Mouse (Mus musculus) CD4-positive, CD25-positive, alpha-beta regulatory T cell, adult 4 months (primary cell): ENCODE measurements around the gene Lat. TPM values are rescaled to one million over a fixed set of nuclear protein-coding genes. Genes with fewer than 3 reads are reported as not detected.

ENCODE experiments used
- ATAC-seq: one replicate; pipeline ENCODE4 v1.8.0; 2017
- polyA plus RNA-seq, 2 experiments: library from polyadenylated mRNA; unstranded; fragments of 100-300 nt; shearing (Covaris generic); gene quantifications; one replicate each; pipeline ENCODE4 v1.2.1; 2017

The Lat gene
- polyA plus RNA-seq, 2 experiments from 2014 or later: 947 to 1,259 TPM

DNA sequence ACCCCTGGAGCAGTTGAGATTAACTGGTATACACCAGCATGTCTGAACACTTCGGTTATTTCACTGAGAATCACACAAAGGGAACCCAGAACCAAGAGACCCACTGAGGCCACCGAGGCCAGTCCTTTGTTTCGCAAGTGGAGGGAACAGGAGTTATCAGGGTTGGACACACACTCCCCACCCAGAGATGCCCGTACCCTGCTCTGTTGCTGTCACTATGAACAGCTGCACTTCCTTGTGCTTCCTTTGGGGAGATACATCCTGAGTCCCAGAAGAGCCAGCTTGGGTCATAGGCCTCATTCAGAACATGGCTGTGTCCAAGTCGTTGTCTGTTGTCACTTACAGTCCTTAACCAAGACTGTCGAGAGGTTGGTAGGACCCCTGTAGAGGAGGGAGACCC, 6.3 kb downstream of the Lat start:
- ATAC-seq: no peak

DNA sequence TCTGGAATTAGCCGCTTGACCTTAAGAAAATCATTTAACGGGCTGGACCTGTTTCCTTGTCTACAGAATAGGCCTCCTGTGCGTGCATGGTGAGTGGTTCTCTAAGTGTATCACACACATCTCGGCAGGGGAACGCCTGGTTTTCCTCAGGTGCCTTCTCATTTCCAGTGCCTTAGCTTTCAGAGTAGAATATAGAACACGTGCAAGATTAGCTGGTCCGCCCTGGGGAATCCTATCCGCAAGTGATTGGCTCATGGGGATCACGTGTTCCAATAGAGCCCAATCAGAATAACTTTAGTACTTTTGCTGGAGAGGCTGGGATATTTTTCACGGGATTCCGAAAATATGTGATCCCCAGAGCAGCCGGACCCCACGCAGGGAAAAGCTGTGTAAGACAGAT, 10.3 kb downstream of the Lat start:
- ATAC-seq: no peak

DNA sequence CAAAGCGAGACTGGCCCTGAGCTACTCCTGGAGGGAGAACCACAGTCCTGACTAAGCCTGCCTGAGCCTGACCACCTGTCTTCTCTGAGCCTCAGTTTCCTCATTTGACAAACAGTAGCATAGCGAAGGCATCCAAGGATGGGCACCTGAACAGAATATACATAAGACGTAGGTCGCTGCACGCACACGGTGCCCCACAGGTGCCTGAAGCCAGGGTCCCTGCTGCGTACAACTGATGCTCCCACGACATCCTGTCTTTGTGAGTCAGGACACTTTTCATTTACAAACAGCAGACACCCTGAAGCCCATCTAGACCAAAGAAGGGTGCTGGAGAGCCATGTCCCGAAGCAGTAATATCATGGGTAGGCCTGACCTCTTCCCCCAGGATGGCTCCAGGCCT, 11.0 kb downstream of the Lat start:
- ATAC-seq: peak; percentile 44

DNA sequence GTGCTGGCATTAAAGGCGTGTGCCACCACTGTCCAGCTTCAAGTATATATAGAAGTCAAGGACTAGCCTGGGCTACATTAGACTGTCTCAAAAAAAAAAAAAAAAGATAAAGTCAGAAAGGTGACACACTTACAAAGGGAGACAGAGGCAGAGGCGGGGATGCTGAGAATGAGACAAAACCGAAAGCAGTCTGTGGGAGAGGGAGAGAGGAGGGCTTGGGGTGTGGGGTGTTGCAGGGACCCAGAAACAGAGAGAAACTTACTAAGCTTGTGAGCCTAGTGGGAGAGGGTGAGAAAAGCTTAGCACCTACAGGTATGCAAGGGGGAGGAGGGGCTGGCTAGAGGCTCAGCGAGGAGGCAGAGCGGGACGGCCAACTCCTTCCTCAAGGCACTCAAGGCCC, 11.5 kb downstream of the Lat start:
- ATAC-seq: peak; percentile 54

DNA sequence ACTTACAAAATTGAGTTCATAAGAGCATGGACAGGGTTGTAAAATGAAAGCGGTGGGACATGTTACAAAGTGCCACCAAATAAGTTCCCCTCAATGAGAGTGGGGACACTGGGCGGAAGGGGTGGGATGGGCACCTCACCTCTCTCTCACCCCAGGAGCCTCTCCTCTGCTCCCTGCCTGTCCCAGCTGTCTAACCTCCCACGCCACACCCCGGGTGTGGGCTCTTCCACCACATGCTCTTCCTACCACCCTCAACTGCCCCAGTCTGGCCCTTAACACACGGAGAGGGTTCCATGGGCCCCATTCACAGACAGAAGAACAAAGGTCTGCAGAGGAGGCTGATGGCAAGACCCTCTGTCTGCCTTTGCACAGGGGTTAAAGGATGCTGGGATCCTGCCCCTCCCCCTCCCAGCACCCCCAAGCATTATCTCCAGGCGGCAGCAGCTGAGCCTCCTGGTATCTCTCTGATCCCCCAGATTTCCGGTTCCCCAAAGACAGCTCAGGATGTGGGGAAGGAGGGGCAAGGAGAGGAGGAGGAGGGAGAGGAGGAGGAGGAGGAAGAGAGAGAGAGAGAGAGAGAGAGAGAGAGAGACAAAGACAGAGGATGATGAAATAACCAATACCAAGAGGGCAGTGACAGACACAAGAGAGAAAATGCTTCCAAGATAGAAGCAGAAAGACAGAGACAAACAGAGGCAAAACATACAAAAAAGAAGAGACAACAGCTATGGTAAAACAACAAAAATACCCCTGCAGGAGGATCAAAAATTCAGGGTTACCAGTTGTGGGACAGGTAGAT, 12.4 kb downstream of the Lat start:
- peak; percentile 25 for ATAC-seq

DNA sequence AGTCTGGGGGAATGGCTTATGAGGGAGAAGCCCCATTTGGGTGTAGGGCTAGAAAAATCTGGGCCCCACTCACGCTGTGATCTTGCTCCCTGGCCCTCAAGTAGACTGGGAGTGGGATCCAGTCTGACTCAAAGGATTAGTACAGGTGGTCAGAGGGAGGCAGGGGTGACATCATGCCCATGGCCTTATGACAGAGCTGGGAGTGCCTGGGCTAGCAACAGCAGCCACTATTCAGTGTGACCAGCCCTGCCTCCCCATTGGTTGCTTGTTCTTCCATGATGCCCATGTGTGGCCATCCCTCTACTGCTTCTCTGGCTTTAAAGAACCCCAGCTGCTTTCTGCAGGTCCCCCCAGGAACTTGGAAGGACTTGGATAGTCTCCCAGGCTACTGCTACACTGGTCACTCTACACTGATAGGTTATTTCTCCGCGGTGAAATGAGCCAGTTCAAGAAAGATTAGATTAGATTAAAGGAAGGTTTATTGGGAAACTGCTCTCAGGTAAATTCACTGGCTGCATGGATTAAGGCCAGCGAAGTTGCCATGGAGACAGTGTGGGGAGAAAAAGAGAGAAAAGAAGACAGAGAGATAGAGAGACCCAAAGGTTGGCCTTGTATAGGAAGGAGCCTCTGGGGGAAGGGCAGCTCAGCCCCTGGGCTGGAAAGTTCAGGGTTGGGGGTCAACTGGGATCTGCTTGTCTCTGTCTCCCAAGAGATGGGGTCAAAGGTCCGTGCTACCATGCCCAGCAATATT, 13.3 kb downstream of the Lat start:
- no peak for ATAC-seq

DNA sequence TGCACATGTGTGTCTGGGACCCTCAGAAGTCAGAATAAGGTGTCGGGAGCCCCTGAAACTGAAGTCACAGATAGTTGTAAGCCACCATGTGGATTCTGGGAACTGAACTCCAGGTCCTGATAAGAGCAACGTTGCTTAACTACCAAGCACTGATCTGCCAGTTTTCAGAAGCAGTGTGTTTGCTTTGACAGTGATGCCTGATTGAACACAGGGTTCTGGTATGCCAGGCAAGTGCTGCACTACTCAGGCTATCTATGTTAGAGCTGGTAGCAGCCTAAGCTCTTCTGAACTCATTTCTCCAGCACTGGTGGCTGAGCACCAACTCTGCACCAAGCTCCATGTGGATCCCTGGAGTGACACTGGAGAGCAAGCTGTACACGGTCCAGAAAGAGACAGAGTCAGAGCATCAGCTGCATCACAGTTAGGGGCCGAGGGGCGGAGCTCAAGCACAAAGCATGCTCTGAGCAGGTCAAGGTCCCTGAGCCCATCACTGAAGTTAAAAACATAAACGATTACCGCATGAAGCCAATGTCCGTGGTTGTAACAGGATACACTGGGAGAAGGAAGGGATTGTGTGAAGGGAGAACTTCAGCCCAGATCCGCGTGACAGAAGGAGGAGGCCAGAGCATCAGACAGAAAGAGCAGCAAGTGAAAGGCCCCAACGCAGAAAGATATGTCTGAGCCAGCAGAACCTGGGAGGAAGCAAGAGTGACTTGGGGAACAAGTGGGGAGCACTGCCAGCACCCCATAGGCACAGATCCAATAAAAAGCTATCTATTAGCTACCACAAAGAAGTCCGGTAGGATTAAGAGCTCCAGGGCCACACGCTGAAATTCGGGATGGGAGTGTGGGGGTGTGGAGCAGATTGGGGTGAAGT, 14.4 kb downstream of the Lat start:
- ATAC-seq: no peak

DNA sequence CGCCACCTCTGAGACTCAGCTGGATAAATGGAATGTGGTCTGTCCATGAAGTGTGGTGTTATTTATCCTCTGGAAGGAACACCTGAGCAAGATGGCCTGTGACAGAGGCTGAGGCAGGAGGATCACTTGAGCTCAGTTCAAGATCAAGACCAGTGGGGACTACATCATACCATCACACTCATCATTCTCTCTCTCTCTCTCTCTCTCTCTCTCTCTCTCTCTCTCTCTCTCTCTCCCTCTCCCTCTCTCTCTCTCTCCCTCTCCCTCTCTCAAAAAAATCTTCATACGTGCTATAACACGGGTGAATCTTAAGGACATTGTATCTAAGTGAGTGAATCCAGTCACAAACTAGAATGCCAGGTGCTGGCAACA, 15.4 kb downstream of the Lat start:
- ATAC-seq: no peak

DNA sequence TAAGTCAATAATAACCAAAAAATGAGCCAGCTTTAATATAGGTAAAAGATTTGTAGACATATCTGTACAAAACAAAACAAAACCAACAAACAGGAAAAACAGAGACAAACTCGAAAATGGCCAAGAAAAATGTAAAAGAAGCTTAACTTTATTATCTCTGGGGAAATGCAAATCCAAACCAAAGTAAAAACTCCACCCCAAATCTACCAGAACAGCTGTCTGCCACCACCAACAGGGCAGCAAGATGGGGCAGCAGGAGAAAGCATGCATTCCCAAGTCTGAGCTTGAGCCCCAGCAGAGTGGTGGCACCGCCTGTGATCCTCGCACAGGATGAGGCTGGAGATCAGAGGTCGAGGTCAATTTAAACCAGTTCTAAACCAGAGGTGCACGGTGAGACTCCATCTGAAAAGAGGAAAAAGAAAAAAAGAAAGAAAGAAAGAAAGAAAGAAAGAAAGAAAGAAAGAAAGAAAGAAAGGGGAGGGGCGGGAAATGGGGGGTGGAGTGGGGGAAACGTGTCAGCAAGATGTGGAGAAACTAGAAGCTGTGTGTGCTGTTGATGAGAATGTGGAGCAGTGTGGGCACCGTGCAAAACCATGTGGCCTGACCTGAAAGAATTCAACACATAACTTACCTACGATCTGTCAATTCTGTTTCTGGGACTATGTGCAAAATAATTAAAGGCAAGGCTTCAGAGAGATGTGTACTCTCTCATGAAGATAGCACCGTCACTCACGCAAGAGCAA, 15.9 kb downstream of the Lat start:
- no peak for ATAC-seq

DNA sequence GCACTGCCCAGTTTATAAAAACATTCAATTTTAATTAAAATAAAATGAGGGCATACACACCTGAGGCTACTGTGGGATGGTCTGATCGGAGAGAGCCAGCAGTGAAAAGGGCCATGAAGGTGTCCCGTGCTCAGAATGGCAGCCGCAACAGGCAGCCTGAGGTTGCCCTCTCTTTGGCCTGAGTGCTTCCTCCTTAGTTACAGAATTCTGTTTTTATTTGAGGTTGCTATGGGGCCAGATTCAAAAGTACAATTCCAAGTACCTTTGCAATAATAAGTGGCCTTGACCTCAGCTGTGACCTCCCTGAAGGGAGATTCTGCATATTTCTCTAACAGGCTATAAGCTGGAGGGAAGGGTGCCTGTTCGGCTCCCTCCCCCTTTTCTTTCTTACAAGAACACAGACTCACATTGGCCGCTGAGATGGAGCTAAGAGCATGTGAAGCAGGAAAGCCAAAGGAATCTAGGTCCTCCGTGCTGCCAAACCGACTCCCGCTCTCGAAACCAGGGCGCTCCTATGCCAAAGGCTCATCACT, 17.9 kb downstream of the Lat start:
- ATAC-seq: no peak

DNA sequence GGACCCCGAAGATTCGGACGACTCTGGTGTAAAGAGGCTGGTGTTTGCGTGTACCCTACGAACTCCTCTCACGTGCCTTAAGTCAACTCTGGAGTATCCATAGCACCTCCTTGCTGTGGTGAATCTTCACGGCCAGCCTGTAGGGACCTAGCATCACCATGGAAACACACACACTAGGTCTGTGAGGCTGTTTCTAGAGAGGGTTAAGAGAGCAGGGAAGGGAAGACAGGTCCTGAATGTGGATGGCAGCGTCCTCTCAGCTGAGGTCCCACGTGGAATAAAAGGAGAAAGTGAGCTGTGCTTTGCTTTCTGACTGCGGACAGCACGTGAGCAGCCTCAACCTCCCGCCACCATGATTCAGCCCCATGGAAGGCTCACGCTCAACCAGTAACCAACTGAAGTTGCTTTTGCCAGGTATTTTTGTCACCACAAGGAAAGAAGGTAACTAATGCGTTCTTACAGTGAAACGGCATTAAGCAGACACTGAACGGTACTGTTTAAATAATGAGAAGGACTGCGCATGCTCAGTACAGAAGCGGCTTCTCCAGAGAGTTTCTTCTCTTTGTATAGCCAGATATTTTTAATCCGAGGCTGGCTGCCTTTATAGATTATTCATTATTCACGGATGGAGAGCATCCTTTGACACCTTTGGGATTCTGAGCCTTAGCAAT, 18.5 kb downstream of the Lat start:
- ATAC-seq: no peak

DNA sequence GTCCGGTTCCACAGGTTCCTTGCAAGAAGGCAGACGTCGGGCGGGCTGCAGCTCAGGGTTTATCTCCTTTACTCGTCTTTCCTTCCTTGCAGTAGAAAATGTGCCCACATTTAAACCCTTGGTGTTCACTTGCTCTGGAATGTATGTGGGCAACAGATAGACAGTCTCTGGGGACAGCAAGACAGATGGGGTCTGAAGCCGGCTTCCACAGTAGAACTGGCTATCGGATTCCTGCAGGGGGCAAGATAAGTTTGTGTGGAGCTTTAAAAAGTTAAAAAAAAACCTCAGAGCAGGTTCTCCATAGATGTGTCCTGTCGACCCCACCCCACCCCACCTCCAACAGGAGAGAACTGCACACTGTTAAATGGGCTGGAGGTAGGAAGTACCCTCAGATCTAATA, 21.1 kb downstream of the Lat start:
- no peak for ATAC-seq

DNA sequence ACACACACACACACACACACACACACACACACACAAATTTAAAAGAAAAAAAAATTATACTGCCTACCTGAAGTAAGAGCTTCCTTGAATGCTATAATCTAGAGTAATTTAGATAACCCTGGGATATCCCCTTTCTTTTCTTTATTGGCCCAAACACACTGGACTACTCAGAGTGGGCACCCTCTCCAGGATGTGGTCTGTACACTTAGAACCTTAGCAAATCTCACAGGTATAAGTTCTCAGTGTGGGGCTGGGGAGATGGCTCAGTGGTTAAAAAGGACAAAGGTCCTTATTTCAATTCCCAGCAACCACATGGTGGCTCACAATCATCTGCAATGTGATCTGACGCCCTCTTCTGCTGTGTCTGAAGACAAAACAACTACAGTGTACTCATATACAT, 22.3 kb downstream of the Lat start:
- ATAC-seq: peak; percentile 56

DNA sequence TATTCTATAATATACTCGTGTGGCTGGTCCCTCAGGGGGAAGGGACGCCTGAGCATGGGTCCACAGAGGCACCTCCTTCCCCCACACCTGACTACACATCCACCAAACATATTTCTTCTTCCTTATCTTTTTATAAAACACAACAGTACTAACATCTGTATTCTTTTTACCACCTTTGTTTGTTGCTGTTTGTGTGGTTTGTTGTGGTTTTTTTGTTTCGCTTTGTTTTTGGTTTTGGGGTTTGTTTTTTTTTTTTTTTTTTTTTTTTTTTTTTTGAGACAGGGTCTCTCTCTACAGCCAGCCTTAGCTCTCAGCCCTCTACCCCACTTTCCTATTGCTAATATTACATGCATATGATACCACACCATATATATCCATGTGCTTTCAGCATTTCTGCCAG, 23.4 kb downstream of the Lat start:
- ATAC-seq: no peak

DNA sequence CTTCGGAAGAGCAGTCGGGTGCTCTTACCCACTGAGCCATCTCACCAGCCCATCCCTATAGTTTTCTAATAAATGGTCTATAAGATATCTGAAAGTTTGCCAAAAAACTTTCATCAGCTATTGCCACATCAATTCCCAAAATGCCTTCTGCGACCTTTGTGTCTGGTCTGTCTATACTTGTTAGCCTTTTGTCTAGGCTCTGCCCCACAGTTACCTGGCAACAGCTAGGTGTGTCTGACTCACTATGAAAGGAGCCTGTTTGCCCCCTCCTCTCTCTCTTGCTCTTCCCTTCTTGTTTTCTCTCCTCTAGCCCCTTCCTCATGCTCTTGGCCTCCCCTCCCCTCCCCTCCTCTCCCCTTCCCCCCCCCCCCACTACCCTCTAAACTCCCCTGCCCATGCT, 23.8 kb downstream of the Lat start:
- ATAC-seq: no peak

DNA sequence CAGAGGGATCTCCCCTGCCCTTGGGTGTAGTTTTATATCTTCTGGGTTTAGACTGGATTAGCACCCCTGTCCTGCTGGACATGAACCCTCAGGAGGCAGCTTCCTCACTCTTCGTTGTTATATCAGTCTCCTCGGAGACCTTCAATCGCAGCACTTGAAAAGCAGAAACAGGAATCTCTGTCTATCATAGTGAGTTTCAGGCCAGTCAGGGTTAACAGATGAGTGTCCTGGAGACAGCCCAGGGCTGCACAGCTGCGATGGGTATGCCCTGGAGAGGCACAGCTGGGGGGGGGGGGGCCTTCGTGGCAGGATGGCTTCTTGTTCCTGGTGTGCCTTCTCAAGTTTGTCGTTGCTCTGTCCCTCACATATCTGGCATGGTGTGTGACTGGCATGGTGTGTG, 28.5 kb downstream of the Lat start:
- ATAC-seq: no peak

DNA sequence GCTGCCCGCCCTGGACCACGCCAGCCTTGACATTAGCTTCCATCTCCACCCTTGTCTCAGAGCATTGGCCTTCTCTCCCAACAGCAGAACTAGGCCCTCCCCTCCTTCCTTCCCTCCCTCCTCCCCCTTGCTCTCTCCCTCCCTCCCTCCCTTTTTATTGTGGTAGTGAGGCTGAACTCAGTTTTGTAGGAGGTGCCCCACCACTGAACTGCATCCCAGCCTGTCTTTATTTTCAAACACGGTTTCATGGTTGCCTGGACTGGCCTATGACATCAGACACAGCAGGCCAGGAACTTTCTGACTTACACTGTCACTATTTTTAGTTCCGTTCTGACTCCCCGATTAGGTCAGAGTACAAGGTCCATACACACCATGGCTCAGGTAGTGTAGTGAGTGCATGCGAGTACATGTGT, 29.2 kb downstream of the Lat start:
- ATAC-seq: peak; percentile 72

DNA sequence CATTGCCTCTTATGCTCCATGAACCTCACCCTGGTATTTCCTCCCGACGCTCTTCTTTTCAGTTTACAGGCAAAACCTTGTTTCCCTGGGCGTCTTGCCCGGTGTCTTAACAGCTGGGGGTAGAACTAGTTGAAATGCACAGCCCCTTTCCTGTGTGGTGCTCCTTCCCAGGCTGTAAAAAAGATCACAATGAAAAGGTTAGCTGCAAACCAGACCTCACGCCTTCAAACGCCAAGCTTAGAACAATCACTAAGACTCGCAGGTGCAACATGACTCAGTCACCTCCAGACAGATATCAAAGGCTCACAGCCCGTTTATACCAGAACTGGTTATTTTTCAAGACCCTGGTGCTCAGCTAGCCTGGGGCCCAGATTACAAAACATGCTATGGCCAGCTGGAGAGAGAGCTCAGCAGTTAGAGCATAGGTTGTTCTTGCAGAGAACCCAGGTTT, 29.8 kb downstream of the Lat start:
- ATAC-seq: peak; percentile 46

DNA sequence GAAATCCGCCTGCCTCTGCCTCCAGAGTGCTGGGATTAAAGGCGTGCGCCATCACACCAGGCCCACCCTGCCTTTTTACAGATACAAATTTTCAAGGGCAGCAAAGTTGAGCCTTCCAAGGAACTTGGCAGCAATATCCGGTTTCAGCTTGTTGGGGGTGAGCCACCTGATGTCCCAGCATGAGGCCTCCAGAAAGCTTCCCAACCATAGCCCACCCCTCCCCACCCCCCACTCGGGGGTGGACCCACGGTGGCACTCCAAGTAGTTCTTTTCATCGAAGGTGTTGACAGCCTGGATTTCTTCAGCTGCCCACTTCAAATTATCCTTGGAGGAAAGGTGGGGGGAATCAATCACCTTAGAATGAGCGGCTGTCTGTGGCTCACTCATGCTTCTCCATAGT, 30.5 kb downstream of the Lat start:
- no peak for ATAC-seq

DNA sequence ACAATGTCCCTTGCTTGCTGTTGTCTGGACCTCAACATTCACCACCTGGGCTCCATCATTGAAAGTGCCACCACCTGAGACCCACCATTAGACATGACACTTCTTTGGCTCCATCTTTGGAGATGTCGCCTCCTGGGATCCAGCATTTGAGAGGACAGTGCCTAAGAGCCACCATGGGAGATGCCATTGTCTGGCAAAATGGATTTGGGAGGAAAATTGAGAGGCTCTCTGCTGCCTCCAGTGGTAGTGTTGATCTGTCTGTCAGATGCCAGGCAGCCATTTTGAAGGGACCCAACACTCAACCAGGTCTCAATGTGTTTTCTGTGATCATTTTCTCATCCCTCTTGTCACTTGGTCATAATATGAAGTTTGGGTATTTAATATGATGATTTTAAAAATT, 33.8 kb downstream of the Lat start:
- no peak for ATAC-seq

DNA sequence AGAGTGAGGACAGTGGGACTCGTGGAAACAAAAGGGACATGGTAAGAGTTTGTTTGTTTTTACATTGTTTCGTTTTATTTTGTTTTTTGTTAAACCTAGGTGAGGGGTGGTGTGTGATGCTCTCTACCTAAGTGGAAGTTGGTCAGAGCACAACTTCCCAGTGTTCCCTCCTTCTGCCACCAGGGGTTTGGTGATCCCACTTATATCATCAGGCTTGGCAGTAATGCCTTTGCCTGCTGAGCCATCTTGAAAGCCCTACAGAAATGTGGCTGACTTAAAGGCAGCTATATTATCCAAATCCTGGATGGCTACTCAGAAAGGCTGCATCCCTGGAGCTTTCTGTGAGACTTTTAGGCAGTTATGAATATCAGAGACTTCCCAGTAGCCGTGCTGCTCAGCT, 36.7 kb downstream of the Lat start:
- ATAC-seq: no peak

DNA sequence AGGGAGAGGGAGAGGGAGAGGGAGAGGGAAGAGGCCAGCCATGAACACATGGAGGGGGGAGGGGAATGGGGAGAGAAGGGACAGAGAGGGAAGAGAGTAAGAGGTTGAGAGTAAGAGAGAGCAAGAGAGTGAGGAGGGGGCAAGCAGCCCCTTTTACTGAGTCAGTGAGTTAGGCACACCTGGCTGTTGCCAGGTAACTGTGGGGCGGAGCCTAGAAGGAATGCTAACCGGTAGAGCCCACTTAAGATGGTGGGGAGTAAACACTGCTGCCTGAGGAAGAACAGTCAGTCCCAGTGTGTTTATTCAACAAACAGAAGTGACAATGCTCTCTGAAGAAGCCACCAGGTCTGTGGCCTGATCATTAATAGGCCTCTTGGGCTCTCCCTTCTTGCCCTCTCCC, 38.7 kb downstream of the Lat start:
- ATAC-seq: no peak
